Mouse (Mus musculus): ENCODE measurements around the gene Rhox12.

The Rhox12 gene

DNA sequence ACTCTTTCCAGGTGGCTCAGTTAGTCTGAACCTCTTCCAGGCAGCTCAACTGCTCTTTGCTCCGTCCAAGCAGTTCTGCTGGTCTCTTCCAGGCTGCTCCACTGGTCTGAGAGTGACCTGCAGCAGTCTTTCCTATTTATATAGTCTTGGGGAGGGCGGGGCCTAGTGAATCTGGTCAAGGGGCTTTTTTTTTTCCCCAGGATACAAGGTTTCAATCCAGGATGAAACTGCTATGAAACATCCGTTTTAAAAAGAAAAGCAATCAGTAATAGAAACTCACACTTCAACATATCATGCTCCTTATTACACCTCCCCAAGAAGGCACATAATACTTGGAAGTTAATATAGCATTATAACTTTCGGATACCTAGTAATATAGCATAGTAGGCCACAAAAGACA, at the start of gene Rhox12:
Gene Rhox12, minus strand, starts transcription at position 101 of the 400 bp plus-strand sequence.
- DNase-seq (ENCODE audit: low read depth, low spot score) = no peak

DNA sequence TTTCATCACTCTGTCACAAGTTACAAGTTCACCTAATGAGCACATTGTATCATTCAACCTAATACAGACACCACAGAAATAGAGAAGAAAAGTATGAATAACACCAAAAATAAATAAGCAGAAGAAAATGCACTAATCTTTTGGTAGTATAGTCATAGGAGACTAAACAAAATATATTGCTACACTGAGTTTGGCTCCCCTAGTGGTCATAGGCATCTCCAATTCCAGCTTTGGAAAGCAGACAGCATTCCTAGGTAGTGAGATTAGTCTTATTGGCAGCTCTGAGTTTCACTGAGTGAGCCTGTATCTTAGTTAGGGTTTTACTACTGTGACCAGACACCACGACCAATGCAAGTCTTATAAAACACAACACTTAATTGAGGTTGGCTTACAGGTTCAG, 48.4 kb upstream of the Rhox12 start:
- DNase-seq (ENCODE audit: low read depth, low spot score) = no peak

DNA sequence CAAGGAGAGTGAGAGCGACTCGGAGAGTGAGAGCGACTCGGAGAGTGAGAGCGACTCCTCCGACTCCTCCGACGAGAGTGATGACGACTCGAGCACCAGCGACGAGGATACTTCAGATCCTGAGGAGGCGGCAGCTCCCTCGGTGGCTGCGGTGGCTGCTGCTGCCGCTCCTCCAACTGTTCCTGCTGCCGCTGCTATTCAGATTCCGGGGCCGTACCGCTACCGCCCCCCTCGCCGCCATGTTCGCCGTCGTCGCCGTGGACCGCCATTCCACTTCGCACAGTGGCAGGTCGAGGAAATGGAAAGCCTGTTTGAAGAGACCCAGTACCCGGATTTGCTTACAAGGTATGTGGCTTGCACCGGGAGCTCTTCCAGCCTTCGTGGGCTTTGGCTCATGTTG, 10.8 kb upstream of the Rhox12 start:
- DNase-seq (ENCODE audit: low read depth, low spot score) = no peak

DNA sequence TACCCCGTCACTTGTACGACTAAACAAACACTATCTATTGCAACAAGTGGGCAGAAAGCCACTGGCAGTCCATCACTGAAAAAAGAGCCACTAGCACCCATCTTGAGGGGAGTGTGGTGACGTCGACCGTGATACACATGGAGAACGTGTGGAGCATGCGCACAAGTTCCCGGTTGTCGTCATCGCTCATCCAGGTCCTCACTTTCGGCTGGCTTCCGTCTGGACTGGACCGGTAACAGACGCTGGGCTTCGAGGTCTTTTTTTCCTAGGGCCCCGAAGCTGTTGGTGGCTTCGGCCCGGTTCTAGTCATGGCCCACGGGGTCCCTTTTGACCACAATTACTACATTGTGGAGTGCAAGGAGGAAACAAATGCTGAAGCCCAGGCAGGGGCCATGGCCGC, 10.3 kb upstream of the Rhox12 start, which contains the start of gene Rhox13:
Gene Rhox13, plus strand, starts transcription at position 238 of the 400 bp plus-strand sequence.
- no peak for DNase-seq (ENCODE audit: low read depth, low spot score)

DNA sequence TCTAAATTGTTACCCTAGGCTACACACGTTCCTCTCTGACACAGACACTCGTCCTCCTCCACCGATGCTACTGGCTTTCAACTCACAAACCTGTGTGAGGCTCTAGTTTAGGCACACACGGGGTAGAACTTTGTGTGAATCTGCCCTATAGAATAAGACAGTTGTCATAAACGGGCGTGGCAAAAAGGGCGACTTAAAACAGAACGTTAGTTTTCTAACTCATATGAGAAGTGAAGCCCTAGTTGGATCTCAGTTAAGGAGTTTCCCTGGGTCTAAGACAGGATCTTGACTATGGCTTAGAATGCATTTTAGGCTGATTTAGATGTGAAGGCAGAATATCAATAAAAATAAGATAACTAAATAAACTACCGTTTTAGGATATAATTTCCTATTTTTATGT, 25.7 kb downstream of the Rhox12 start, which contains the start of gene Rhox11:
Gene Rhox11, minus strand, starts transcription at position 101 of the 400 bp plus-strand sequence.
- no peak for DNase-seq (ENCODE audit: low read depth, low spot score)

DNA sequence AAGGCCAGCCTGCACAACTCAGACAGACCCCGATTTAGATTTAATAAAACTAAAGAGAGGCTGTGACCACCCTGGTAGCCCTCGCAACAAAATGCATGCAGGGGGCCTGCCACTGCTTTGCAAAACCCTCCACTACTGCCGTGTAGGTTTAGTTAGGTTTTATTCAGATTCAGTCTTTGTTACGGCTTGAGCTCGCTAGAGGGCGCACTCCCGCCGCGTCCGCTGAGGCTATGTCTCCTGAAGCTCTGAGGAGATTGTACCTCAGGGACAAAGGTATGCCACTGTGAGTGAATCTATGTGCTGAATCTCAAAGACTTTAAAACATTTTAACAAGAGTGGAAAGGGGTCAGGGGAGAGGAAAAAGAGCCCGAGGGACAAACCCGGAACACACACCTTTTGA, 26.5 kb downstream of the Rhox12 start:
- peak; percentile 31 for DNase-seq (ENCODE audit: low read depth, low spot score)

DNA sequence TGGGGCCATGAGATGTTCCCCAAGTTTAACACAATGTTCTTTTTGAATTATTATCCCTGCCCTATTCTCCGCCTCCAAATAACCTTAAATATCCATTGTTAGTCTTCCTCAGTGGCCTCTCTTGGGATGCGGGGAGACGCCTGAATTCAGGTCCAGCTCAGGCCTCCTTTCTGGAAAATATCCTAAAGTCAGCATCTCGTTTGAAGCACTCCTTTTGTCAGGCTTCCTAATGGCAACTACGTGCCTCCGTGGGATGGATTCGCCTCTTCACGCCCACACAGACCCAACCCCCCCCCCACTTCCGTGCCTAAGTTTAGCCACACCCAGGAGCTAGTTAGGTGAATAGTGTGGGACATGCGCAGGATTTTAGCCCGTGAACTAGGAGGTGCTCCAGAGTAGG, 44.5 kb downstream of the Rhox12 start, which contains the start of gene Rhox10:
Gene Rhox10, plus strand, starts transcription at position 301 of the 400 bp plus-strand sequence.
- no peak for DNase-seq (ENCODE audit: low read depth, low spot score)

DNA sequence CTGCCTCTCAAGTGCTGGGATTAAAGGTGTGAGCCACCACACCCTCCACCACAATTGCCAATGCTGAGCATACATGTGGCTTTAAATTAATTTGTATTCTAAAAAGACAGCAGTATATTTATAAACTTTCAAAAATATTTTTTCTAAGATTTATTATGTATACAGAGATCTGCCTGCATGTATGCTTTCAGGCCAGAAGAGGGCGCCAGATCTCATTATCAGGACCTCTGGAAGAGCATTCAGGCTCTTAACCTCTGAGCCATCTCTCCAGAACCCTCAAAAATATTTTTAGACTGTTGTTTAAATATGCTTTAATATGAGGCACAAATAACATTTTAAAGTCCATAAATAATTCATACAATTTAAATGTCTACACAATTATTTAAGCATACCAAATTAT, 49.2 kb downstream of the Rhox12 start:
- DNase-seq (ENCODE audit: low read depth, low spot score) = peak; percentile 15
